Mouse (Mus musculus) heart, embryonic 11.5 days (tissue): ENCODE measurements around the gene BC055324. TPM values are rescaled to one million over a fixed set of nuclear protein-coding genes. Genes with fewer than 3 reads are reported as not detected.

Source experiments
- ATAC-seq: fragments of 200-750 bp; cut with Nextera tagmentation; replicated peaks from 2 replicates; pipeline ENCODE4 v1.8.0; 2017; ENCODE audit warnings: moderate library complexity; ENCODE audit not compliant: insufficient number of reproducible peaks, low FRiP score, low TSS enrichment
- H3K27ac ChIP-seq: fragments of 300-500 bp; sonication (generic); 2 replicates; pipeline ENCODE4 v1.5.1; 2014; ENCODE audit warnings: mild to moderate bottlenecking, low read depth, low read length
- H3K27me3 ChIP-seq: fragments of 300-500 bp; sonication (generic); 2 replicates; pipeline ENCODE4 v1.6.1; 2014; ENCODE audit warnings: mild to moderate bottlenecking, low read length, mixed read lengths; ENCODE audit not compliant: control insufficient read depth, insufficient read depth
- H3K36me3 ChIP-seq: fragments of 300-500 bp; sonication (generic); 2 replicates; pipeline ENCODE4 v1.6.1; 2014; ENCODE audit warnings: mild to moderate bottlenecking, low read length, moderate library complexity, mixed read lengths; ENCODE audit not compliant: control insufficient read depth, insufficient read depth
- H3K4me1 ChIP-seq: fragments of 300-500 bp; sonication (generic); 2 replicates; pipeline ENCODE4 v1.6.1; 2014; ENCODE audit warnings: low read length; ENCODE audit not compliant: control insufficient read depth, insufficient read depth
- H3K4me2 ChIP-seq: fragments of 300-500 bp; sonication (generic); 2 replicates; pipeline ENCODE4 v1.6.1; 2014; ENCODE audit warnings: mild to moderate bottlenecking, moderate library complexity
- H3K4me3 ChIP-seq: fragments of 300-500 bp; sonication (generic); 2 replicates; pipeline ENCODE4 v1.5.1; 2014; ENCODE audit warnings: low read depth, low read length
- H3K9ac ChIP-seq: fragments of 300-500 bp; sonication (generic); 2 replicates; pipeline ENCODE4 v1.6.1; 2014; ENCODE audit warnings: mild to moderate bottlenecking, low read depth, low read length, moderate library complexity
- H3K9me3 ChIP-seq: fragments of 300-500 bp; sonication (generic); replicated peaks from 2 replicates; pipeline ENCODE4 v1.6.1; 2016; ENCODE audit warnings: low read length; ENCODE audit not compliant: control insufficient read depth
- WGBS: fragments of 180-500 bp; shearing (Covaris S2); extraction: QIAGEN DNeasy Blood & Tissue Kit; methylation state at CpG from one replicate; pipeline ENCODE4 v1.1.7; 2014; ENCODE audit not compliant: insufficient replicate concordance; 5-methylcytosine and 5-hydroxymethylcytosine counted together
- polyA plus RNA-seq: library from polyadenylated mRNA; unstranded; fragments of >200 nt; fragmentation: Nextera tagmentation; extraction: Ambion mirVana; gene quantifications from 2 replicates; pipeline ENCODE4 v1.2.1, GENCODE M21; 2014

The BC055324 gene
- polyA plus RNA-seq, 1 experiment from 2014 or later = 20.0 TPM

DNA sequence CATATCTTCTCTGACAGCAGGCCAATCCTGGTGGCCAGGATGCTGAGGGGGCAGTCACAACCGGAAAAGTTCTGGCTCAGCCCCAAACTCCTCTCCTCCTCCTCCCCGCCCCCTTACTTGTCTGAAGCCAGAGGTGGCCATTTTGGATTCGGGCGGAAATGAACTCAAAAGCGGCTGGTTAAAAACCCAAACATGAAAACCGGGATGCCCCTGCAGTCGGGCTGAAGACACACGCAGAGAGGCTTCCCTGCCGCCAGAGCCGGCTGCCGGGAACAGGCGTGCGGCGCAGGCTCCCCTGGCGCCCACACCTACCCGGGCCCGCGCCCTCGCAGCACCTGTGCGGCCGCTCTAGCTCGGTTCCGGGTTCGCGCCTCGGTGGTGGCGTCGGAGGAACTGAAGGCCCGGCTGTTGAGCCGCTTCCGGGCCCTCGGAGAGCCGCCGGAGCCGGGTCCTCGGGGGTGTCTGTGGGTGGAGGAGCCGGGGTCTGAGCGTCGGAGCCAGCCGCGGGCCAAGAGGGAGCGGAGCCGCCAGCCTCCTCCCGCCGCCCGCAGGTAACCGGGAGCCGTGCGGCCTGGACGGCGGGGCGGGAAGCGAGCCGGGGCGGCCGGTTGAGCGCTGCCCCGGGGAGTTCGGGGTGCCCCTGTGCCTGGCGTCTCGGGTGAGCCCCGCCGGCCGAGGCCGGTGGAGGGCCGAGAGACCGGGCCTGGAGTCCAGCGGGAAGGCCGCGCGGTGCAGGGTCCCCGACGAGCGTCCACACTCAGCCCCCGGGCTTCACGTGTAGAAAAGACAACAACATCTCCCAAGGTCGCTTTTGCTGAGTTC lies 64.7 kb downstream of the BC055324 start:
- Histone ChIP-seq H3K4me2 (peak overlapping the region; percentile 78), H3K4me1 (peaks cover 6% of the 10 kb centered on the region), H3K27ac (peak overlapping the region; percentile 75), H3K9ac (peak overlapping the region; percentile 96), H3K36me3 (peaks cover 3% of the 10 kb centered on the region; the same call in 1 of the 2 replicates), H3K9me3 (no peaks in the 10 kb centered on the region), H3K27me3 (no peaks in the 10 kb centered on the region), H3K4me3 (peak overlapping the region; percentile 99)
- peak; percentile 94 for ATAC-seq
- WGBS = under 1% methylated on average over 77 of the region's 77 CpGs

DNA sequence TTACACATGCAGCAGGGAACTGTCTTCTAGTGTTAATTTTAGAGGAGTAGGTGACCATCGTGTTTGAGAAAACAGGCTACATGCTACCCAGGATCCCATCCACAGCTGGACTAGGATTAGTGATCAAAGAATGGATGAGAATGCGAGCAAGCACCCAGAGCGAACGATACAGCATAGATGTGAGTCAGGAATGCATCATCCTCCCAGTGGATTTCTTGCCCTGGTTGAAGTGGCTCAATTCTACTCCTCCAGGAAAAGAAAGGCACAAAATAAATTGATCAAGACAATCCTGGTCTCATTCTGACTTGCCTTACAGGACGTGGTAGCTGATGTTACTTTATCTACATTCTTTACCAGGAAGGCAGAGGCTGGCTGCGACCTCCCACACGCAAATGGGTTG lies 65.8 kb downstream of the BC055324 start, which contains the start of gene Scyl3:
TSS of gene Scyl3 (plus strand) at position 255 of the 400 bp plus-strand sequence.
- Histone ChIP-seq H3K4me2 (peak within 1 kb of the TSS; percentile 78), H3K4me1 (peaks cover 6% of the 10 kb centered on the region), H3K9ac (peak within 1 kb of the TSS; percentile 96), H3K9me3 (no peaks in the 10 kb centered on the region), H3K27me3 (no peaks in the 10 kb centered on the region), H3K36me3 (no peaks in the 10 kb centered on the region), H3K4me3 (peak within 1 kb of the TSS; percentile 99), H3K27ac (peak within 1 kb of the TSS; percentile 75)
- 65% methylated on average over 7 of the region's 7 CpGs for WGBS
- no peak for ATAC-seq

DNA sequence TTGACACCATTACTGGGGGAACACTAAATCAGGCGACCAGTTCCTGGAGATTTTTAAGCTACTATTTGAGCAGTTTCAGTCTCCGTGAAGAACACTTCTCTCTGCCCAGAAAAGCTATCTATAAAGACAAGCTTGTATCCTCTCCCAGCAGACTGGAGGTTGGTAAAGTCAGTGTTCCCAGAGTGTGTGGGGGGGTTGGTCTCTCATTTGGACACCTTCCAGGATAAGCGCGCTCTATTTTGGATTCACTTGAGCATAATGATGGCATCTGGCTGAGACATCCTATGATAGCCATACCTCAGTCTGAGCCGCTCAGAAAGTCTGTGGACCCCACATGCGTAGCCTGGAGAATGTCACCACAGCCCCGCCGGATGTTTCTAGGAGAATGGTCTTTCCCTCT lies 70.5 kb downstream of the BC055324 start:
- Histone ChIP-seq H3K27me3 (no peaks in the 10 kb centered on the region), H3K4me2 (no peak overlapping the region), H3K4me1 (no peaks in the 10 kb centered on the region; the same call in 1 of the 2 replicates), H3K4me3 (no peak overlapping the region), H3K9me3 (no peaks in the 10 kb centered on the region), H3K9ac (no peak overlapping the region), H3K27ac (no peak overlapping the region), H3K36me3 (no peaks in the 10 kb centered on the region)
- ATAC-seq = no peak
- 82% methylated on average over 8 of the region's 8 CpGs for WGBS

DNA sequence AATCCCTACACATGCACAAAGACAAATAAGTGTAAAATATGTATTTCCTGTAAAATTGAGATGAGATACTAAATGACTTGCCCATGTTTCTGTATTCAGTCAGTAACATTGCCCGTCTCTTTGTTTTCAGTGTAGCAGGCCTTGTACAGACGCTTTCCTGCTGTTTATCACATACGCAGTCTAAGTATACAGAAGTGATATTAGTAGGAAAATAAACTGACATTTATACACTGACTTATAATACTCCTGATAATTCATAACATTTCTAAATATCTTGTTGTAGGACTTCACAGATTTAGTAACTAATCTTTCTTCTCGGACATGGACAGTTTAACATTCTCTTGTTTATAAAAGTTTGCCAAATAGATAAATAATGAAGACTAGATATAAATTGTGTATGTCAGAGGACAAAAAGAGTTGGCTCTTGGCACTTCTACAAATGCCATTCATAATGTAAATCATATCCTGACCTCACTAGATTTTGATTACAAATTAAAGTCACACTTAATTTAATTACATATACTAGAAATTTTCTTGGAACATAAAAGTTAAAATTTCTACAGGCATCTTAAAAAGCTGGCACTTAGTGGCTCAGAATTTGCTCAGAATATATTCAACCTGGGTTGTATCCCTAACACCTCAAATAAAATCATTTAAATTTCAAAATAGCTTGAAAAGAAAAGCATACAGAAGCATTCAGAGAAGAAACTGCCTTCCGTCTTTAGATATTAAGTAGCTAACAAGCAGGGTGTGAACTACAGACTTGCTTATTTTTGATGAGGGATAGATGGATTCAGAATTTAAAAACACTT lies 77.0 kb downstream of the BC055324 start:
- no peak overlapping the region for H3K9ac ChIP-seq
- H3K4me1 ChIP-seq = no peaks in the 10 kb centered on the region
- 86% methylated on average over 5 of the region's 5 CpGs for WGBS
- no peak overlapping the region for H3K4me2 ChIP-seq
- H3K9me3 ChIP-seq = no peaks in the 10 kb centered on the region
- no peaks in the 10 kb centered on the region for H3K27me3 ChIP-seq
- H3K27ac ChIP-seq = no peak overlapping the region
- H3K4me3 ChIP-seq = no peak overlapping the region
- ATAC-seq = no peak
- no peaks in the 10 kb centered on the region for H3K36me3 ChIP-seq

DNA sequence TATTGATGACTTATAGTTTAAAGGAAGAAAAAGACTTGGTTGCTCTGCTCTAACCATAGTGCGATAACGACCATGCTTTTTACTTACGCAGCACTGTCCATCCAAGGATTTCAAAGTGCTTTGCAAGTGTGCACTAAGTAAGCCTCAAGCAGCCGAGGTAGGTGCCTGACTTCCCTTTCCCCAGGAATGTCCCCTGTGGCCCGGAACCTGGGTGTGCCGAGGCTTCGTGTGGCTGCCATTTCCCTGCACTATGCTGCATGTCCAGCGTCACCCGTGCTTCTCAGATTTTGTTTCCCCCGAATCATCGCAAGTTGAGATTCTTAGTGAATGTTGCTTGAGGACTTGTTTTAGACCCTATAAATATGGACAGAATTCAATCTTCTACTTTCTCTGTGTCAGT lies 82.6 kb downstream of the BC055324 start:
- Histone ChIP-seq H3K4me1 (no peaks in the 10 kb centered on the region), H3K9me3 (no peaks in the 10 kb centered on the region)

DNA sequence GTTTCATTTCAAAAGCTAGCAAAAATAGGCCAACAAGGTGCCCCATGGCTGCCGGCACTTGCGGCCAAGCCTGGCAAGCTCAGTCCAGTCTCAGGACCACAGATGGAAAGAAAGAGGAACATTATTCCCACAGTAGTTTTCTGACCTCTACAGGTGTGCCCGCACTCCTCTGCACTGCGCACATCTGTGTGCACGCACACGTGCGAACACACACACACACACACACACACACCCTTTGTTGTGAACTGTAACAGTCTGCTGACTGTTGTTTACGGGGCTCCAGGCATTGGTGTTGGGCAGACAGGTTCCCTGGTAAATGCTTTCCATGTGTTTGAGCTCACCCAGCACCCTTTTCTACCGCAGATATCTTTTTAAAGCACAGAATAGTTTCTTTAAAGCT lies 83.8 kb downstream of the BC055324 start:
- H3K27ac ChIP-seq = no peak overlapping the region
- 88% methylated on average over 9 of the region's 9 CpGs for WGBS
- no peaks in the 10 kb centered on the region for H3K4me1 ChIP-seq
- no peak for ATAC-seq
- no peaks in the 10 kb centered on the region for H3K36me3 ChIP-seq
- H3K9me3 ChIP-seq = no peaks in the 10 kb centered on the region
- H3K27me3 ChIP-seq = no peaks in the 10 kb centered on the region
- no peak overlapping the region for H3K9ac ChIP-seq
- no peak overlapping the region for H3K4me3 ChIP-seq
- no peak overlapping the region for H3K4me2 ChIP-seq

More for the DNA sequence above, 82.6 kb downstream of the BC055324 start:
- no peak overlapping the region for H3K9ac ChIP-seq
- H3K27me3 ChIP-seq = no peaks in the 10 kb centered on the region
- H3K27ac ChIP-seq = no peak overlapping the region
- no peaks in the 10 kb centered on the region for H3K36me3 ChIP-seq
- WGBS = 86% methylated on average over 11 of the region's 11 CpGs
- no peak overlapping the region for H3K4me3 ChIP-seq
- no peak for ATAC-seq
- H3K4me2 ChIP-seq = no peak overlapping the region

DNA sequence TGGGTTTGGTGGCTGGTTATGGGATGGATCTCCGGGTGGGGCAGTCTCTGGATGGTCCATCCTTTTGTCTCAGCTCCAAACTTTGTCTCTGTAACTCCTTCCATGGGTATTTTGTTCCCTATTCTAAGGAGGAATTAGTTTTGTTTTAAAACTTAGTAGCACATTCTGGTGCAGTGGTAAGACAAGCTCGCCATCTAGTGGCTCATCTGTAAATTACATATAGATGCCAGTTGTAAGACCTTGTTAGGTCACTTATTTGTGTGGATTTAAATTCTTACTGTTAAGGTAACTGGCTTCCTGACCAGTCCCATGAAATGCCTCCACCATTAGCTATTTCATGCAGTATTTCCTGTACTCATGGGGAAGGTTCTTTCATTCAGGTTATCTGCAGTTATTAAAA lies 84.3 kb downstream of the BC055324 start:
- no peaks in the 10 kb centered on the region for H3K27me3 ChIP-seq
- H3K4me1 ChIP-seq = no peaks in the 10 kb centered on the region
- H3K4me2 ChIP-seq = no peak overlapping the region
- no peak overlapping the region for H3K9ac ChIP-seq
- H3K27ac ChIP-seq = no peak overlapping the region
- H3K36me3 ChIP-seq = no peaks in the 10 kb centered on the region
- H3K9me3 ChIP-seq = no peaks in the 10 kb centered on the region
- 2% methylated on average over 2 of the region's 2 CpGs for WGBS
- no peak for ATAC-seq
- H3K4me3 ChIP-seq = no peak overlapping the region

DNA sequence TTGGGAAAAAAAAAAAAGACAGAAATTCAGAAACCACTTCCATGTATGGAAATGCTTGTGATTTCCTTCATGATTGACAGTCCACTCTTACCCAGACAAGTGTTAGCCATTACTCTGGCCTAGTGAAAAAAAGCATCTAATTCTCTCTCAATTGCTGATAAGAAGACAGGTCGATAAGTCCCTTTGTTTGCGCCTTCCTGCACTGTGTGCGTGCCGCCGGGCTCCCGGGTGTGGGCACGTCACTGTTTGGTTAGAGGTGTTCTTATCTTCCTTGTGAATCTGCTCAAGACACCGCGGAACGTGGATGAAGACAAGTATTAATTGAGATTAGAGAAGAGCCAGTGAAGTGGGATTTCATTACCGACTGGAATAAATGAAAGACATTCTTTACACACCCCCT lies 86.2 kb downstream of the BC055324 start:
- no peak overlapping the region for H3K9ac ChIP-seq
- no peak overlapping the region for H3K27ac ChIP-seq
- ATAC-seq = no peak
- WGBS = 19% methylated on average over 11 of the region's 11 CpGs
- no peaks in the 10 kb centered on the region for H3K9me3 ChIP-seq
- no peaks in the 10 kb centered on the region for H3K27me3 ChIP-seq
- no peaks in the 10 kb centered on the region for H3K4me1 ChIP-seq
- H3K36me3 ChIP-seq = no peaks in the 10 kb centered on the region
- H3K4me2 ChIP-seq = no peak overlapping the region
- no peak overlapping the region for H3K4me3 ChIP-seq
